8 mouse cellular contexts compared by ENCODE assay signal in the genomic region with DNA sequence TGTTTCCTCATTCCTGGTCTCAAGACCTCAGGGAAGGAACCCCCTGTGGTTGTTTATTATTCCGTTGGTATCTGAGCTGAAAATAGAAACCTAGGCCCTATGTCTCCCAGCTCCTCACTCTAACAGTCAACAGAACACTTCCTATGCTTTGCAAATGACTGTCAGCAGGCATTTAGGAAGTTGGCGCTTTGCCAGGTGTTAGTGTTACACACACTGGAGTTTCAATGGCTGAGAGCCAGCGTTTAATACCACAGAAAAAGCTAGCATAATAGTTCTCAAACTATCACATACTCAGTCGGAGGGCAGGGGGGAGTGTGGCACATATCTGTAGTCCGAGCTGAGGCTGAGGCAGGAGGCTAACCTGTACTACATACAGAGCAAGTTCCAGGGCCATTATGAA. TPM values are rescaled to one million over a fixed set of nuclear protein-coding genes. Genes with fewer than 3 reads are reported as not detected.
DNase-seq lines count a peak whose midpoint lies in the region; ATAC-seq and TF ChIP-seq lines count a peak whose summit lies in the region.
"Had no signal": no experiment of that assay in that cellular context is flagged by ENCODE, and none has a peak within 500 bp of the region (broad histone marks: within the 10 kb centered on the region; RNA-seq: fewer than 3 reads in every experiment).

No protein-coding gene starts in this region.

- no peak overlapping the region for H3K9ac ChIP-seq in limb, embryonic 11.5 days (ENCODE audit: low read length)
- H3K9ac ChIP-seq in kidney, embryonic 16.5 days (replicated peaks; ENCODE audit: low read length) = no peak overlapping the region
- H3K9ac ChIP-seq: liver, embryonic 13.5 days had no signal

- no peak for TF ChIP-seq CTCF in brain, embryonic 14.5 days (IDR thresholded peaks at IDR 0.05; ENCODE audit: borderline replicate concordance, extremely low read depth, insufficient read depth, insufficient read length)

- H3K36me3 ChIP-seq in limb, embryonic 11.5 days (ENCODE audit: control insufficient read depth, insufficient read depth, low read length) = no peaks in the 10 kb centered on the region
- no peaks in the 10 kb centered on the region for H3K36me3 ChIP-seq in limb, embryonic 10.5 days
- no peaks in the 10 kb centered on the region for H3K36me3 ChIP-seq in kidney, embryonic 16.5 days (ENCODE audit: insufficient read depth, low read length)
- H3K36me3 ChIP-seq: liver, embryonic 13.5 days had no signal

- H3K27me3 ChIP-seq in limb, embryonic 11.5 days (ENCODE audit: control insufficient read depth, insufficient read depth, low read length) = no peaks in the 10 kb centered on the region
- 0 out of 2 replicates have a peak, but pooled peaks cover 6% of the 10 kb centered on the region for H3K27me3 ChIP-seq in limb, embryonic 10.5 days (ENCODE audit: low read depth, poor library complexity, severe bottlenecking)
- H3K27me3 ChIP-seq in kidney, embryonic 16.5 days (ENCODE audit: insufficient read depth, low read length) = no peaks in the 10 kb centered on the region

- peak; percentile 59 for DNase-seq in limb, embryonic 11.5 days (ENCODE audit: low spot score)
- DNase-seq in limb, embryonic 10.5 days (ENCODE audit: low spot score) = no peak
- DNase-seq in brain, embryonic 14.5 days (ENCODE audit: low read depth) = peak; percentile 95
- DNase-seq in forelimb bud, embryonic 11.5 days (ENCODE audit: low read depth, low spot score) = peak; percentile 47
- DNase-seq in lung, postnatal 36 days = peak; percentile 85
- DNase-seq in testis, postnatal 14 days (ENCODE audit: low spot score) = peak; percentile 26
- DNase-seq: liver, embryonic 13.5 days had no signal

- H3K9me3 ChIP-seq in limb, embryonic 11.5 days (ENCODE audit: control insufficient read depth, low read length) = no peaks in the 10 kb centered on the region
- no peaks in the 10 kb centered on the region for H3K9me3 ChIP-seq in limb, embryonic 10.5 days (replicated peaks)
- H3K9me3 ChIP-seq in kidney, embryonic 16.5 days (ENCODE audit: low read length) = no peaks in the 10 kb centered on the region
- H3K9me3 ChIP-seq: liver, embryonic 13.5 days had no signal

- no peak overlapping the region for H3K4me3 ChIP-seq in limb, embryonic 11.5 days (ENCODE audit: low read depth, low read length)
- no peak overlapping the region for H3K4me3 ChIP-seq in limb, embryonic 10.5 days
- no peak overlapping the region for H3K4me3 ChIP-seq in kidney, embryonic 16.5 days (ENCODE audit: low read length)
- H3K4me3 ChIP-seq: liver, embryonic 13.5 days had no signal

- TF ChIP-seq POLR2A in brain, embryonic 14.5 days (IDR thresholded peaks at IDR 0.05; ENCODE audit: borderline replicate concordance, extremely low read depth, insufficient read depth, insufficient read length, poor library complexity, severe bottlenecking) = no peak

- no peak for ATAC-seq in limb, embryonic 11.5 days (ENCODE audit: insufficient number of reproducible peaks, low FRiP score, low TSS enrichment, low read depth)
- ATAC-seq in kidney, embryonic 16.5 days (ENCODE audit: low FRiP score, low TSS enrichment) = 0 out of 2 replicates have a peak, but pooled peaks have one; percentile 46

- 45% methylated on average over 5 of the region's 5 CpGs for WGBS in limb, embryonic 11.5 days
- WGBS in limb, embryonic 10.5 days = 52% methylated on average over 5 of the region's 5 CpGs
- 41% methylated on average over 5 of the region's 5 CpGs for WGBS in kidney, embryonic 16.5 days

- H3K4me2 ChIP-seq in limb, embryonic 11.5 days (ENCODE audit: low read depth, severe bottlenecking) = no peak overlapping the region
- no peak overlapping the region for H3K4me2 ChIP-seq in kidney, embryonic 16.5 days (replicated peaks; ENCODE audit: low read depth, low read length)
- H3K4me2 ChIP-seq: liver, embryonic 13.5 days had no signal

- H3K27ac ChIP-seq in limb, embryonic 11.5 days (replicated peaks; ENCODE audit: low read depth, low read length) = no peak overlapping the region
- H3K27ac ChIP-seq in limb, embryonic 10.5 days = no peak overlapping the region
- peak overlapping the region; percentile 53; the same call in 1 of the 2 replicates for H3K27ac ChIP-seq in kidney, embryonic 16.5 days (ENCODE audit: low read length)
- H3K27ac ChIP-seq: liver, embryonic 13.5 days had no signal

- peaks cover 18% of the 10 kb centered on the region for H3K4me1 ChIP-seq in limb, embryonic 11.5 days (ENCODE audit: control insufficient read depth, insufficient read depth, low read length)
- peaks cover 39% of the 10 kb centered on the region for H3K4me1 ChIP-seq in limb, embryonic 10.5 days
- peaks cover 37% of the 10 kb centered on the region for H3K4me1 ChIP-seq in kidney, embryonic 16.5 days (ENCODE audit: insufficient read depth, low read length)

RNA-seq across cellular contexts. Expression of gene Hnrnpll, which starts 53.3 kb away (rescaled TPM):
- polyA plus RNA-seq in limb, embryonic 11.5 days (2014; fragmentation: Nextera tagmentation; extraction: Ambion mirVana) = 118 TPM in 2 replicates
- 99.2 and 100.0 TPM in 2 replicates for polyA plus RNA-seq in limb, embryonic 10.5 days (2016; fragmentation: Nextera tagmentation; extraction: Ambion mirVana)
- polyA plus RNA-seq in brain, embryonic 14.5 days (2012; rRNA removed) = 81.9 and 85.7 TPM in 2 replicates
- polyA plus RNA-seq in kidney, embryonic 16.5 days (2015; fragmentation: Nextera tagmentation; extraction: Ambion mirVana) = 56.9 and 59.2 TPM in 2 replicates
